Mouse (Mus musculus) ES-E14 (cell line): ENCODE measurements at regions not wholly inside any gene's neighbourhood (a gene's known extent, or its start where the extent isn't known, plus 50 kb on each side); places are given as distances from the start of the nearest gene placed in this dataset.

Experiments used
- DNase-seq: peaks from one replicate; pipeline ENCODE4 v3.0.0-alpha.2; 2013; ENCODE audit warnings: low read depth, low spot score
- H3K27ac ChIP-seq: 2 replicates; pipeline ENCODE4 v1.5.1; 2012; ENCODE audit warnings: low read depth, mild to moderate bottlenecking, low read length, moderate library complexity, mixed read lengths; ENCODE audit not compliant: poor library complexity, insufficient read depth, severe bottlenecking
- H3K36me3 ChIP-seq: 2 replicates; pipeline ENCODE4 v1.6.1; 2012; ENCODE audit warnings: mild to moderate bottlenecking, low read length, moderate library complexity, mixed read lengths; ENCODE audit not compliant: control insufficient read depth, poor library complexity, insufficient read depth, severe bottlenecking
- H3K4me1 ChIP-seq, 2 experiments: fragments of 150-350 bp in 1 of 2; sonication (generic) in 1 of 2; 2 replicates each; pipeline ENCODE4 v1.6.1; 2012; ENCODE audit warnings: low read length in 2 of 2, mild to moderate bottlenecking in 1 of 2, mixed read lengths in 1 of 2; ENCODE audit not compliant: control insufficient read depth in 2 of 2, insufficient read depth in 2 of 2, poor library complexity in 1 of 2
- H3K4me3 ChIP-seq, 2 experiments: fragments of 150-350 bp in 1 of 2; sonication (generic) in 1 of 2; 2 replicates each; pipeline ENCODE4 v1.5.1; 2012; ENCODE audit warnings: low read length in 2 of 2, low read depth in 1 of 2, mild to moderate bottlenecking in 1 of 2, mixed read lengths in 1 of 2; ENCODE audit not compliant: insufficient read depth in 1 of 2, poor library complexity in 1 of 2, severe bottlenecking in 1 of 2
- H3K9ac ChIP-seq: 2 replicates; pipeline ENCODE4 v1.6.1; 2012; ENCODE audit warnings: low read depth, mild to moderate bottlenecking, low read length, mixed read lengths; ENCODE audit not compliant: poor library complexity, insufficient read depth, severe bottlenecking
- H3K9me3 ChIP-seq: fragments of 150-350 bp; sonication (generic); 2 replicates; pipeline ENCODE4 v1.6.1; 2012; ENCODE audit warnings: low read depth, mild to moderate bottlenecking, low read length; ENCODE audit not compliant: control insufficient read depth, insufficient read depth
- CHD2 ChIP-seq: IDR thresholded peaks from 2 replicates; pipeline ENCODE4 v1.6.1; 2014; ENCODE audit warnings: mild to moderate bottlenecking, low read depth, low read length, inconsistent platforms
- HCFC1 ChIP-seq: IDR thresholded peaks from 2 replicates; pipeline ENCODE4 v1.6.1; 2012; ENCODE audit warnings: low read length, inconsistent platforms, borderline replicate concordance; ENCODE audit not compliant: insufficient read depth
- MAFK ChIP-seq: IDR thresholded peaks from 2 replicates; pipeline ENCODE4 v1.6.1; 2014; ENCODE audit warnings: mild to moderate bottlenecking, low read depth, low read length, inconsistent platforms; ENCODE audit not compliant: insufficient read depth
- ZC3H11A ChIP-seq: IDR thresholded peaks from 2 replicates; pipeline ENCODE4 v1.6.1; 2012; ENCODE audit warnings: low read depth, mild to moderate bottlenecking, inconsistent platforms, low read length, borderline replicate concordance
- ZNF384 ChIP-seq: IDR thresholded peaks from 2 replicates; pipeline ENCODE4 v1.6.1; 2012; ENCODE audit warnings: low read depth, low read length, inconsistent platforms
- in situ Hi-C, 2 experiments: fragments of 600-800 bp; cut with MboI; formaldehyde crosslinking; loops; one replicate each; pipeline ENCODE4 v1.15.1; 2025; ENCODE audit warnings: low sequenced_read_pairs in 2 of 2, inconsistent platforms in 1 of 2; ENCODE audit not compliant: unreplicated experiment in 2 of 2

DNA sequence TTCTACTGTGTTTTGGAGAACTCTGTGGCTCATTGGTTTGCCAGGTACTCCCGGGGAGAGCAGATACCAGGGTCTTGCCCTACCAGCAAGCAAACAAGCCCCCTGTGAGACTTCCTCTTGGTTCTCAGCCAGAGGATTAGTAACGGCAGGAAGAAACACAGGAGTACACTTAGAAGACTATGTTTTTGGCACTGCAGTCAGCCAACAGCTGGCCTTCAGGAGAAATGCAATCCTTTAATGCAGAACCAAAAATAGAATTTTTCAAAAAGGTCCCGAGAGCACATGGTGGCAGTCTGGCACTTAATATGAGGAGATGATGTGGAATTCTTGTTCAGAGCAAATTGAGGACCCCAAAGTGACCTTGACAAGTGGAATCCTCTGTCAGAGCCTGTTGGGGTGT lies 189.8 kb downstream of the Faxc start:
- TF ChIP-seq ZC3H11A = no peak
- no peak for TF ChIP-seq CHD2
- no peak for TF ChIP-seq ZNF384
- TF ChIP-seq HCFC1 = no peak
- TF ChIP-seq MAFK = no peak
- DNase-seq = no peak

DNA sequence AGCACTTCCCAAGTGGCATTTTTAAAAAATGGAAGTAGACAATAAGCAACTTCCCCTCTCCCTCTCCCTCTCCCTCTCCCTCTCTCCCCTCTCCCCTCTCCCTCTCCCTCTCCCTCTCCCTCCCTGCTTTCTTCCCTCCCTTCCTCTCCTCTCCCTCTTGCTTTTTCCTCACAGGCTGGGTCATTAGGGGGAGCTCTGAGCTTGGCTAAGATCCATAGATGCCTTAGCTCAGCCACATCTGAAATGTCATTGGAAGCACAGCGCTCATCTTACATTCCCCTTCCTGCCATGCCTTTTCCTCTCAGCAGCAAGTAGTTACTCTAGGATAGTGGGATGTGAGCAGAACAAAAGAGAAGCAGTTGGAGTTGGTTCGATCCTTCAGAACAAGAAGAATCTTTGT lies 190.3 kb downstream of the Faxc start:
- no peak for DNase-seq
- H3K27ac ChIP-seq = no peak overlapping the region
- in situ Hi-C loops = no loop called here
- no peak overlapping the region for H3K9ac ChIP-seq
- H3K4me1 ChIP-seq = no peaks in the 10 kb centered on the region
- H3K36me3 ChIP-seq = no peaks in the 10 kb centered on the region
- no peak for TF ChIP-seq CHD2
- TF ChIP-seq ZC3H11A = no peak
- TF ChIP-seq MAFK = no peak
- TF ChIP-seq HCFC1 = no peak
- no peak for TF ChIP-seq ZNF384
- H3K4me3 ChIP-seq = no peak overlapping the region
- no peaks in the 10 kb centered on the region for H3K9me3 ChIP-seq

More for the DNA sequence above, 189.8 kb downstream of the Faxc start:
- no peaks in the 10 kb centered on the region for H3K9me3 ChIP-seq
- no peak overlapping the region for H3K27ac ChIP-seq
- H3K4me3 ChIP-seq = no peak overlapping the region
- no peaks in the 10 kb centered on the region for H3K36me3 ChIP-seq
- no peaks in the 10 kb centered on the region for H3K4me1 ChIP-seq
- H3K9ac ChIP-seq = no peak overlapping the region
- in situ Hi-C loops = no loop called here

DNA sequence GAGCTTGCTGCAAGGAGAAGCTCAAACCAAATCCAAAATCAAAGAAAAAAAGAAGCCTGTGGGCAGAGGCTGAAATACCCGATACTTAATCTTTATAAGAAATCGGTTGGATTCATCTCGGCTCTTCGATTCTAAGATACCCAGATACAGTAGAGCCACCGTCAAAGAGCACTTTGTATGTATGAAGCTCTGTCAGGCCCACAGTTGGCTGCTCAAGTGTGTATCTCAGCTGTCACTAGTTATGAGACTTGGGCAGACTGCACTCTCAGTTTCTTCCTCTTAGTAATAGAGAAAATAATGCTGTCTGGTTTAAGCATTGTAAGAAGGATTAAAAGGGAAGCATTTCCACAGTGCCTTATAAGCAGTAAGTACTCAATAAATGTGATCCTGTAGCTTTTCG lies 193.7 kb downstream of the Faxc start:
- DNase-seq = no peak
- no peaks in the 10 kb centered on the region for H3K36me3 ChIP-seq
- H3K4me1 ChIP-seq = no peaks in the 10 kb centered on the region
- no peak overlapping the region for H3K27ac ChIP-seq
- no peak for TF ChIP-seq ZNF384
- no peak for TF ChIP-seq HCFC1
- no peak for TF ChIP-seq MAFK
- TF ChIP-seq ZC3H11A = no peak
- TF ChIP-seq CHD2 = no peak
- H3K4me3 ChIP-seq = no peak overlapping the region
- in situ Hi-C loops = no loop called here
- H3K9ac ChIP-seq = no peak overlapping the region
- no peaks in the 10 kb centered on the region for H3K9me3 ChIP-seq

DNA sequence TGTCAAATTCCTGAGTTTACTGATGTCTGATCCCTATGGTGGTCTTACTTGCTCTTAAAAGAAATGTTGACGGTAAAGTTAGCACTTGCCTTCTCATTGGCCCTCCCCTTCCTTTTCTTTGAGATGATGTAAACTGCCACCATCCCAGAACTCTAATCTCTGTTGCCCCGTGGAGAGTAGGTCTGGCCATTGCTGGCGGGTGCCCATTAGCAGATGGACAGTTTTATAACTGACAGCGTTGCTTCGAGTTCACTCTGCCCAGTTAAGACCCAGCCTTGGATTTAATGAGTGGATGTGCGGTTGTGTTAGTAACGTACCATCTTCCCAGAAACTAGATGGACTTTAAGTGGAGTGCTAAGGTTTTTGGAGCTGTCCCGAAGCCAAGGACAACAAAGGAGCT lies 199.4 kb downstream of the Faxc start:
- no peak for DNase-seq
- in situ Hi-C loops = no loop called here
- TF ChIP-seq MAFK = no peak

DNA sequence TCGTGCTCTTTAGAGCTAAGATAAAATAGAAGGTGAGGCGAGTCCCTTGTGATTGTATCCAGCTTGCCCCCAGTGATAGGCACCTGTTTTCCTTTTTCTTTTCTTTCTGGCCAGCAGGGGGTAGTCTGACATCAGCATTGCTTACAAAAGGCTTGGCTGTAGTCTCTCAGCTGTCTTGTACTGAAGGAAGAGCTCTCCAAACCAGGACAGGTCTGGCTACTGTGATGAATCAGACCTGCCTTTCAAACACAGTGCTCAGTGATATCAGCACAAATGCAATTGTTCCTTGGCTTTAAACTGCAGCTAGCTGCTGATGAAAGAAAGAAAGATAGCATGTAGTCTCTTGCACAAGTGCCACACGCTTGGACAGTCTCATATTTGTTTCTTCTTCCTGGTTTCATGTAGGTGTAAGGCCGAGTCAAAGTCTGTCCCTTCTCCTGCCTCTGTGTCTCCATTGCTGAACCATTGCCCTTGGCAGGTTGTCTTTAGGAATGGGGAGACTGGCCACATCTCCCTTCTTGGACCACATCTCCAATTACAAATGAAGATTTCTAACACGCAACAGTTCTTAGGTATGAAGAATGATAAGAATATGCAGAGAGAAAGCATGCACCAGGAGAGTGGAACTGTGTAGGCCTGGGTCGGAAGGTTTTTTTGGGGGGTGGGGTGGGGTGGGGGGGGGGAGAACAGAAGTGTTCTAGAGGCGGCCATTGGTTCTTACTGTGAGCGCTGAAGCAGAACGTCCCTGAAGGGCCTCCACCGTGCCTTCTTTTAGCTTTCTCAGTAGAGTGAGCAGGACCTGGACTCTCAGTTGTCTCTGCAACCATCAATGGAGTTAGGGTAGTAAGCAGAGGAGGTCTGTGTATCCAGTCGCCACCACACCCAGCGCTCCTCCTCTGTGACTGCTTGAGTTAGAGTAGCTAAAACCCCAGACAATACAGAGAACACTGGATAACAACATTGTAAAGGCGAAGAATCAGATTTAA lies 200.9 kb downstream of the Faxc start:
- DNase-seq = peak; percentile 72
- H3K36me3 ChIP-seq = no peaks in the 10 kb centered on the region
- no peak for TF ChIP-seq MAFK
- TF ChIP-seq HCFC1 = no peak
- no peak for TF ChIP-seq ZNF384
- no peak for TF ChIP-seq CHD2
- peak; percentile 94; the same call in 1 of the 2 replicates for TF ChIP-seq ZC3H11A
- H3K4me3 ChIP-seq = no peak overlapping the region
- in situ Hi-C loops = no loop called here
- H3K9me3 ChIP-seq = no peaks in the 10 kb centered on the region
- no peak overlapping the region for H3K9ac ChIP-seq
- no peak overlapping the region for H3K27ac ChIP-seq
- H3K4me1 ChIP-seq = peaks cover 0 to 2% of the 10 kb centered on the region in 2 experiments; a peak in 1 of 4 replicates

More for the DNA sequence above, 199.4 kb downstream of the Faxc start:
- H3K36me3 ChIP-seq = no peaks in the 10 kb centered on the region
- H3K4me1 ChIP-seq = peaks cover 0 to 2% of the 10 kb centered on the region in 2 experiments; a peak in 1 of 4 replicates
- H3K9me3 ChIP-seq = no peaks in the 10 kb centered on the region
- H3K4me3 ChIP-seq = no peak overlapping the region
- H3K27ac ChIP-seq = no peak overlapping the region
- H3K9ac ChIP-seq = no peak overlapping the region
